Mouse (Mus musculus) MEL (cell line): Measurements from ENCODE around the gene Cpm. TPM values are rescaled to one million over a fixed set of nuclear protein-coding genes. Genes with fewer than 3 reads are reported as not detected.

Experiments used
- DNase-seq: peaks from one replicate; pipeline ENCODE4 v3.0.0; 2011; ENCODE audit warnings: low read depth, low spot score
- H3K27ac ChIP-seq: 2 replicates; pipeline ENCODE4 v1.5.1; 2012; ENCODE audit warnings: low read depth, mild to moderate bottlenecking, control low read depth, low read length, moderate library complexity; ENCODE audit not compliant: control insufficient read depth
- H3K27me3 ChIP-seq, 2 experiments: fragments of 150-350 bp in 1 of 2; sonication (generic) in 1 of 2; 2 replicates each; pipeline ENCODE4 v1.6.1; 2012; ENCODE audit warnings: low read length in 2 of 2, mild to moderate bottlenecking in 2 of 2, improper control_type of control experiment in 1 of 2, moderate library complexity in 1 of 2; ENCODE audit not compliant: insufficient read depth in 2 of 2, control insufficient read depth in 1 of 2
- H3K36me3 ChIP-seq, 2 experiments: 2 replicates each; pipeline ENCODE4 v1.6.1; 2012 to 2014; ENCODE audit warnings: low read length in 2 of 2, improper control_type of control experiment in 1 of 2, inconsistent platforms in 1 of 2, mild to moderate bottlenecking in 1 of 2; ENCODE audit not compliant: insufficient read depth in 2 of 2, control insufficient read depth in 1 of 2
- H3K4me1 ChIP-seq, 2 experiments: fragments of 150-350 bp in 1 of 2; sonication (generic) in 1 of 2; 2 replicates each; pipeline ENCODE4 v1.6.1; 2012; ENCODE audit warnings: low read length in 2 of 2, improper control_type of control experiment in 1 of 2, mild to moderate bottlenecking in 1 of 2; ENCODE audit not compliant: insufficient read depth in 2 of 2, control insufficient read depth in 1 of 2
- H3K4me3 ChIP-seq, 2 experiments: fragments of 150-350 bp in 1 of 2; sonication (generic) in 1 of 2; 2 replicates each; pipeline ENCODE4 v1.5.1; 2012; ENCODE audit warnings: low read depth in 2 of 2, low read length in 2 of 2, mild to moderate bottlenecking in 2 of 2, moderate library complexity in 2 of 2, control low read depth in 1 of 2, improper control_type of control experiment in 1 of 2; ENCODE audit not compliant: control insufficient read depth in 1 of 2, insufficient read depth in 1 of 2
- H3K79me2 ChIP-seq: 2 replicates; pipeline ENCODE4 v1.6.1; 2012; ENCODE audit warnings: mild to moderate bottlenecking, low read length, moderate library complexity; ENCODE audit not compliant: control insufficient read depth, poor library complexity, insufficient read depth
- H3K9ac ChIP-seq: 2 replicates; pipeline ENCODE4 v1.6.1; 2012; ENCODE audit warnings: low read depth, mild to moderate bottlenecking, control low read depth, low read length, moderate library complexity; ENCODE audit not compliant: control insufficient read depth, poor library complexity, severe bottlenecking
- H3K9me3 ChIP-seq: fragments of 150-350 bp; sonication (generic); replicated peaks from 2 replicates; pipeline ENCODE4 v1.6.1; 2012; ENCODE audit warnings: mild to moderate bottlenecking, low read length, improper control_type of control experiment, moderate library complexity; ENCODE audit not compliant: insufficient read depth
- BHLHE40 ChIP-seq: IDR thresholded peaks from 2 replicates; pipeline ENCODE4 v1.6.1; 2012; ENCODE audit warnings: low read depth, mild to moderate bottlenecking, inconsistent platforms, low read length, improper control_type of control experiment, borderline replicate concordance
- CHD1 ChIP-seq: IDR thresholded peaks from 2 replicates; pipeline ENCODE4 v1.6.1; 2012; ENCODE audit warnings: low read depth, mild to moderate bottlenecking, inconsistent platforms, low read length, improper control_type of control experiment
- CHD2 ChIP-seq: IDR thresholded peaks from 2 replicates; pipeline ENCODE4 v1.6.1; 2011; ENCODE audit warnings: low read length, improper control_type of control experiment
- E2F4 ChIP-seq: IDR thresholded peaks from 2 replicates; pipeline ENCODE4 v1.6.1; 2011; ENCODE audit warnings: low read depth, low read length, improper control_type of control experiment, borderline replicate concordance
- GABPA ChIP-seq: IDR thresholded peaks from 2 replicates; pipeline ENCODE4 v1.6.1; 2012; ENCODE audit warnings: low read depth, mild to moderate bottlenecking, inconsistent platforms, low read length, improper control_type of control experiment, moderate library complexity
- GATA1 ChIP-seq: IDR thresholded peaks from 2 replicates; pipeline ENCODE4 v1.6.1; 2011; ENCODE audit warnings: low read depth, low read length, improper control_type of control experiment
- HCFC1 ChIP-seq: IDR thresholded peaks from 2 replicates; pipeline ENCODE4 v1.6.1; 2012; ENCODE audit warnings: low read depth, mild to moderate bottlenecking, inconsistent platforms, low read length, improper control_type of control experiment, moderate library complexity
- MAFK ChIP-seq: IDR thresholded peaks from 2 replicates; pipeline ENCODE4 v1.6.1; 2011; ENCODE audit warnings: low read depth, mild to moderate bottlenecking, low read length, improper control_type of control experiment, borderline replicate concordance
- MXI1 ChIP-seq: IDR thresholded peaks from 2 replicates; pipeline ENCODE4 v1.6.1; 2011; ENCODE audit warnings: mild to moderate bottlenecking, low read depth, low read length, improper control_type of control experiment
- MYC ChIP-seq: IDR thresholded peaks from 2 replicates; pipeline ENCODE4 v1.6.1; 2011; ENCODE audit warnings: low read depth, mild to moderate bottlenecking, low read length, improper control_type of control experiment, moderate library complexity
- NELFE ChIP-seq: IDR thresholded peaks from 2 replicates; pipeline ENCODE4 v1.6.1; 2011; ENCODE audit warnings: low read depth, low read length, improper control_type of control experiment
- NRF1 ChIP-seq: IDR thresholded peaks from 2 replicates; pipeline ENCODE4 v1.6.1; 2014; ENCODE audit warnings: low read depth, mild to moderate bottlenecking, inconsistent platforms, low read length, improper control_type of control experiment, moderate library complexity; ENCODE audit not compliant: poor library complexity, insufficient read depth, severe bottlenecking
- POLR2A ChIP-seq, 2 experiments: IDR thresholded peaks; 2 replicates each; pipeline ENCODE4 v1.6.1; 2011 to 2012; ENCODE audit warnings: low read length in 2 of 2, mild to moderate bottlenecking in 2 of 2, control low read depth in 1 of 2, improper control_type of control experiment in 1 of 2, low read depth in 1 of 2, moderate library complexity in 1 of 2; ENCODE audit not compliant: control insufficient read depth in 1 of 2, insufficient read depth in 1 of 2, poor library complexity in 1 of 2
- USF1 ChIP-seq: IDR thresholded peaks from 2 replicates; pipeline ENCODE4 v1.6.1; 2014; ENCODE audit warnings: low read depth, mild to moderate bottlenecking, inconsistent platforms, low read length, improper control_type of control experiment, moderate library complexity
- USF2 ChIP-seq, 2 experiments: IDR thresholded peaks; 2 replicates each; pipeline ENCODE4 v1.6.1; 2011 to 2012; ENCODE audit warnings: improper control_type of control experiment in 2 of 2, low read length in 2 of 2, borderline replicate concordance in 1 of 2, inconsistent platforms in 1 of 2, low read depth in 1 of 2, mild to moderate bottlenecking in 1 of 2; ENCODE audit not compliant: insufficient read depth in 1 of 2
- ZNF384 ChIP-seq: IDR thresholded peaks from 2 replicates; pipeline ENCODE4 v1.6.1; 2012; ENCODE audit warnings: low read depth, mild to moderate bottlenecking, inconsistent platforms, low read length, improper control_type of control experiment
- polyA plus RNA-seq, 2 experiments: library from polyadenylated mRNA; stranded (reverse) in 1 of 2; unstranded in 1 of 2; fragments of >175 nt in 1 of 2; fragments of >200 nt in 1 of 2; gene quantifications; 2 replicates each; pipeline versions ENCODE4 v1.2.1 to v1.2.4; 2012; ENCODE audit warnings: low replicate concordance in 2 of 2, low read depth in 1 of 2; ENCODE audit not compliant: insufficient read length in 2 of 2, insufficient read depth in 1 of 2, missing spikeins in 1 of 2
- total RNA-seq: library from RNA; depleted of rRNA; stranded (reverse); fragments of 300-350 nt; gene quantifications from 2 replicates; pipeline ENCODE4 v1.2.3, GENCODE M21; 2012

Gene Cpm
- total and polyA plus RNA-seq, 3 experiments: 0.04 to 0.40 TPM; not detected in 1

DNA sequence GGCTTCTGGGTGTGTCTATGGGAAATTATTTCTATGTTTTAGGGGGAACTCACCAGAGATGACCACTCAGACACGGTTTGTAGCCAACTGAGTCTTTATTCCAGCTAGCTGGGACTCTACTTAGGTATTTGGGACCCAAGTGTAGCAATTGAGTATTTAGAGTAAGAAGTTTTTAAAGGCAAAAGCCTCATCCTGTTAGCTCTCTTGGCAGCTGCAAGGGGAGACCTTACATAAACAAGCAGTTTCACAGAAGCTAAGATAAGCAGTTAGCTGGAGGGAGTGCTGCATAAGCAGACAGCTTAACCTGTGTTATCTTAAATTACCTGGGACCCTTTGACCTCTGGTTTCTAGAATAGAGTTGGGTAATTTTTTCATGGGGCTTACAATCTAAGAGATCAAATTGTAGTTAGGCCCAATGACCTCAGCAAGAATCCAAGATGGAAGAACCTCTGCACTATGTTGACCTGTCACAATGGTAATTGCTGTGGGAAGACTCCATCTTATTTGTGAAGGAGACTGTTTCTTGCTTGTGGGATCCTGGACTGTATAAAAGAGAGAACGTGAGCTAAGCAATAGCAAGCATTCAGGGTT lies 18.4 kb upstream of the Cpm start:
- Histone ChIP-seq H3K27me3 (no peaks in the 10 kb centered on the region; a peak in 1 of 4 replicates), H3K79me2 (no peaks in the 10 kb centered on the region), H3K9me3 (no peaks in the 10 kb centered on the region), H3K27ac (no peak overlapping the region), H3K36me3 (no peaks in the 10 kb centered on the region), H3K4me3 (no peak overlapping the region), H3K9ac (no peak overlapping the region), H3K4me1 (no peaks in the 10 kb centered on the region)
- TF ChIP-seq CHD1 (no peak), MXI1 (no peak), USF2 (IDR thresholded peaks at IDR 0.05; ENCODE audit: borderline replicate concordance in 1 of 2, insufficient read depth in 1 of 2, low read depth in 1 of 2, low read length in 2 of 2) (no peak), HCFC1 (no peak), MAFK (no peak), NRF1 (no peak), GATA1 (no peak), NELFE (no peak), POLR2A (IDR thresholded peaks at IDR 0.05; ENCODE audit: control insufficient read depth in 1 of 2, insufficient read depth in 1 of 2, low read depth in 1 of 2, low read length in 2 of 2, poor library complexity in 1 of 2) (no peak), BHLHE40 (no peak), E2F4 (no peak), CHD2 (no peak), USF1 (no peak), GABPA (no peak)
- DNase-seq: no peak

DNA sequence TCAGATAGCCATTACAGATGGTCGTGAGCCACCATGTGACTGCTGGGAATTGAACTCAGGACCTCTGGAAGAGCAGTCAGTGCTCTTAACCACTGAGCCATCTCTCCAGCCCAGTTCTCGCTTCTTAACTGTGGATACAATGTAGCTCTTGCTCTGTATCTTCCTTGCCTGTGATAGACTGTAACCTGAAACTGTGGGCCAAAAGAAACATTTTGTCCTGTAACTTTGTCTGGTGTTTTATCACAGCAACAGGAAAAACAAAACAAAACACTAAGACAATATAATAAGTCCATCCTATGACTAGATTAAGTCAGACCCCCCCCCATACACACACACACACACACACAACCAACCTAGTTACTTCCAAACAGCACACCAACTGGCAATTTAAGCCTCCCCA lies 17.8 kb upstream of the Cpm start:
- TF ChIP-seq MYC: no peak
- TF ChIP-seq POLR2A (IDR thresholded peaks at IDR 0.05; ENCODE audit: control insufficient read depth in 1 of 2, insufficient read depth in 1 of 2, low read depth in 1 of 2, low read length in 2 of 2, poor library complexity in 1 of 2): no peak
- TF ChIP-seq ZNF384: no peak
- Histone ChIP-seq H3K9me3 (no peaks in the 10 kb centered on the region), H3K79me2 (no peaks in the 10 kb centered on the region), H3K9ac (no peak overlapping the region), H3K4me1 (no peaks in the 10 kb centered on the region), H3K4me3 (no peak overlapping the region), H3K27ac (no peak overlapping the region), H3K36me3 (no peaks in the 10 kb centered on the region), H3K27me3 (no peaks in the 10 kb centered on the region; a peak in 1 of 4 replicates)
- DNase-seq: no peak
